Mouse (Mus musculus) G1E (cell line): Measurements from ENCODE around the gene Stpg3. TPM values are rescaled to one million over a fixed set of nuclear protein-coding genes. Genes with fewer than 3 reads are reported as not detected.

ENCODE experiments used
- ATAC-seq: 2 replicates; pipeline ENCODE4 v1.8.0; 2016; ENCODE audit warnings: mild to moderate bottlenecking; ENCODE audit not compliant: insufficient number of reproducible peaks, poor library complexity, low FRiP score, severe bottlenecking; ENCODE audit errors: extremely low read depth
- DNase-seq: peaks from one replicate; pipeline ENCODE4 v3.0.0; 2012; ENCODE audit warnings: low spot score
- H3K27me3 ChIP-seq: 2 replicates; pipeline ENCODE4 v1.6.1; 2012; ENCODE audit warnings: mild to moderate bottlenecking, low read length, inconsistent platforms; ENCODE audit not compliant: insufficient read depth
- H3K36me3 ChIP-seq: replicated peaks from 2 replicates; pipeline ENCODE3; 2012; ENCODE audit warnings: mild to moderate bottlenecking, inconsistent platforms
- H3K4me1 ChIP-seq: 2 replicates; pipeline ENCODE4 v1.6.1; 2012; ENCODE audit warnings: low read depth, low read length, inconsistent platforms, mixed read lengths; ENCODE audit not compliant: insufficient read depth
- H3K4me3 ChIP-seq: 2 replicates; pipeline ENCODE4 v1.5.1; 2012; ENCODE audit warnings: low read depth, mild to moderate bottlenecking, inconsistent platforms, low read length, moderate library complexity, mixed read lengths
- H3K9me3 ChIP-seq: replicated peaks from 2 replicates; pipeline ENCODE4 v1.6.1; 2012; ENCODE audit warnings: inconsistent platforms
- CTCF ChIP-seq: IDR thresholded peaks from 2 replicates; pipeline ENCODE4 v1.5.1; 2012; ENCODE audit warnings: low read depth, low read length, inconsistent platforms, mixed read lengths
- GATA1 ChIP-seq: IDR thresholded peaks from 2 replicates; pipeline ENCODE4 v1.6.1; 2012; ENCODE audit warnings: borderline replicate concordance, low read length, inconsistent platforms, mixed read lengths
- GATA2 ChIP-seq: IDR thresholded peaks from 2 replicates; pipeline ENCODE4 v1.6.1; 2012; ENCODE audit warnings: low read depth, low read length, inconsistent platforms, borderline replicate concordance
- POLR2AphosphoS5 ChIP-seq: IDR thresholded peaks from 2 replicates; pipeline ENCODE4 v1.6.1; 2012; ENCODE audit warnings: low read depth, low read length, inconsistent platforms; ENCODE audit not compliant: insufficient replicate concordance
- TAL1 ChIP-seq: conservative IDR thresholded peaks from 2 replicates; pipeline ENCODE4 v1.6.1; 2012; ENCODE audit warnings: low read depth, low read length, inconsistent platforms, mixed read lengths
- polyA plus RNA-seq: library from polyadenylated mRNA; stranded (reverse); fragments of >175 nt; gene quantifications from 2 replicates; pipeline ENCODE4 v1.2.3, GENCODE M21; 2012
- total RNA-seq, 2 experiments: library from RNA; stranded (forward) in 1 of 2; stranded (reverse) in 1 of 2; fragments of 200-1000 nt in 1 of 2; fragments of >200 nt in 1 of 2; fragmentation: Nextera tagmentation in 1 of 2; gene quantifications; 2 replicates each; pipeline ENCODE4 v1.2.3; 2014 to 2017

Stpg3 gene
- total and polyA plus RNA-seq, 3 experiments, result not detected

- H3K4me1 ChIP-seq, result peaks cover 61% of the 10 kb centered on the region
- ATAC-seq (0 out of 2 replicates have a peak, but pooled peaks have one; percentile 34), DNase-seq (no peak)
- H3K27me3 ChIP-seq, result peaks cover 55% of the 10 kb centered on the region
- TF ChIP-seq GATA1, result no peak
- H3K36me3 ChIP-seq, result no peaks in the 10 kb centered on the region
- H3K9me3 ChIP-seq, result no peaks in the 10 kb centered on the region
- H3K4me3 ChIP-seq, result no peak overlapping the region; the same call in 1 of the 2 replicates
These were observed 41.8 kb downstream of the Stpg3 start for GRCm38 (mm10) chr2:25172629-25173028.

- no peaks in the 10 kb centered on the region for H3K36me3 ChIP-seq
- peaks cover 48% of the 10 kb centered on the region for H3K27me3 ChIP-seq
- no peak for TF ChIP-seq GATA2
- ATAC-seq, result no peak
- DNase-seq, result no peak
- no peak overlapping the region for H3K4me3 ChIP-seq
- H3K4me1 ChIP-seq, result peaks cover 66% of the 10 kb centered on the region
- H3K9me3 ChIP-seq, result no peaks in the 10 kb centered on the region
These were observed 42.7 kb downstream of the Stpg3 start for GRCm38 (mm10) chr2:25171769-25172153.

GRCm38 (mm10) chr2:25171101-25171768 is 43.2 kb downstream of the Stpg3 start:
- Histone ChIP-seq H3K4me3 (no peak overlapping the region), H3K9me3 (no peaks in the 10 kb centered on the region), H3K4me1 (peaks cover 66% of the 10 kb centered on the region), H3K36me3 (no peaks in the 10 kb centered on the region), H3K27me3 (peaks cover 43% of the 10 kb centered on the region)
- no peak for DNase-seq
- no peak for TF ChIP-seq CTCF
- TF ChIP-seq TAL1, result no peak
- no peak for TF ChIP-seq POLR2AphosphoS5
- TF ChIP-seq GATA2, result no peak
- no peak for TF ChIP-seq GATA1
- ATAC-seq, result no peak

GRCm38 (mm10) chr2:25170326-25171100 is 43.9 kb downstream of the Stpg3 start:
- ATAC-seq (no peak), DNase-seq (no peak)
- no peaks in the 10 kb centered on the region for H3K9me3 ChIP-seq
- no peaks in the 10 kb centered on the region for H3K36me3 ChIP-seq
- no peak overlapping the region for H3K4me3 ChIP-seq
- peaks cover 64% of the 10 kb centered on the region for H3K4me1 ChIP-seq
- TF ChIP-seq TAL1, result no peak
- TF ChIP-seq GATA2, result no peak
- TF ChIP-seq CTCF, result no peak
- H3K27me3 ChIP-seq, result peaks cover 36% of the 10 kb centered on the region

- Histone ChIP-seq H3K27me3 (peaks cover 40% of the 10 kb centered on the region), H3K9me3 (no peaks in the 10 kb centered on the region), H3K4me3 (no peak overlapping the region), H3K36me3 (no peaks in the 10 kb centered on the region), H3K4me1 (peaks cover 56% of the 10 kb centered on the region)
- TF ChIP-seq GATA2 (no peak), CTCF (no peak), POLR2AphosphoS5 (no peak), GATA1 (no peak), TAL1 (no peak)
- DNase-seq (no peak), ATAC-seq (no peak)
These were observed 44.7 kb downstream of the Stpg3 start for GRCm38 (mm10) chr2:25169778-25170177.

- H3K4me1 ChIP-seq, result peaks cover 53% of the 10 kb centered on the region
- no peak for ATAC-seq
These were observed 45.8 kb downstream of the Stpg3 start for GRCm38 (mm10) chr2:25168665-25168978.

More at GRCm38 (mm10) chr2:25168665-25168978, 45.8 kb downstream of the Stpg3 start:
- no peak for DNase-seq
- H3K36me3 ChIP-seq, result no peaks in the 10 kb centered on the region
- H3K9me3 ChIP-seq, result no peaks in the 10 kb centered on the region
- peak overlapping the region; percentile 67; the same call in 1 of the 2 replicates for H3K4me3 ChIP-seq
- TF ChIP-seq GATA2, result no peak
- no peak for TF ChIP-seq TAL1
- TF ChIP-seq CTCF, result no peak
- no peak for TF ChIP-seq GATA1
- no peak for TF ChIP-seq POLR2AphosphoS5
- H3K27me3 ChIP-seq, result peaks cover 39% of the 10 kb centered on the region
